Mouse (Mus musculus) limb, embryonic 15.5 days (tissue): ENCODE data around the gene Icam1. TPM values are rescaled to one million over a fixed set of nuclear protein-coding genes. Genes with fewer than 3 reads are reported as not detected.
A peak's percentile ranks its signal among the peaks of the same experiment; 100 is the strongest.

Experiments used
- ATAC-seq: fragments of 200-750 bp; cut with Nextera tagmentation; 2 replicates; pipeline ENCODE4 v1.8.0; 2017; ENCODE audit warnings: low read depth, moderate TSS enrichment; ENCODE audit not compliant: insufficient number of reproducible peaks, low FRiP score, low TSS enrichment
- H3K27ac ChIP-seq: fragments of 300-500 bp; sonication (generic); 2 replicates; pipeline ENCODE4 v1.5.1; 2015; ENCODE audit warnings: moderate library complexity, mild to moderate bottlenecking, inconsistent platforms
- H3K27me3 ChIP-seq: fragments of 300-500 bp; sonication (generic); 2 replicates; pipeline ENCODE4 v1.6.1; 2015; ENCODE audit warnings: inconsistent platforms
- H3K36me3 ChIP-seq: fragments of 300-500 bp; sonication (generic); 2 replicates; pipeline ENCODE4 v1.6.1; 2015; ENCODE audit warnings: inconsistent platforms
- H3K4me1 ChIP-seq: fragments of 300-500 bp; sonication (generic); 2 replicates; pipeline ENCODE4 v1.6.1; 2015; ENCODE audit warnings: inconsistent platforms
- H3K4me2 ChIP-seq: fragments of 300-500 bp; sonication (generic); 2 replicates; pipeline ENCODE4 v1.6.1; 2015; ENCODE audit warnings: mild to moderate bottlenecking, inconsistent platforms
- H3K4me3 ChIP-seq: fragments of 300-500 bp; sonication (generic); 2 replicates; pipeline ENCODE4 v1.5.1; 2015; ENCODE audit warnings: mild to moderate bottlenecking, inconsistent platforms
- H3K9ac ChIP-seq: fragments of 300-500 bp; sonication (generic); 2 replicates; pipeline ENCODE4 v1.6.1; 2015; ENCODE audit warnings: inconsistent platforms
- H3K9me3 ChIP-seq: fragments of 300-500 bp; sonication (generic); 2 replicates; pipeline ENCODE4 v1.6.1; 2016; ENCODE audit warnings: inconsistent platforms
- WGBS: fragments of 180-500 bp; shearing (Covaris S2); methylation state at CpG from one replicate; pipeline ENCODE4 v1.1.7; 2015; 5-methylcytosine and 5-hydroxymethylcytosine counted together
- polyA plus RNA-seq: library from polyadenylated mRNA; unstranded; fragments of >200 nt; fragmentation: Nextera tagmentation; extraction: Ambion mirVana; gene quantifications from 2 replicates; pipeline ENCODE4 v1.2.1, GENCODE M21; 2015

Icam1 gene
- 23.4 and 24.4 TPM in 2 replicates for polyA plus RNA-seq

GRCm38 (mm10) chr9:21015571-21016130 lies at the start of gene Icam1:
Gene Icam1, plus strand, starts transcription at chr9:21015985.
- peaks cover 27% of the 10 kb centered on the region for H3K4me1 ChIP-seq
- H3K9me3 ChIP-seq, result no peaks in the 10 kb centered on the region
- WGBS, result 2% methylated on average over 30 of the region's 30 CpGs
- peaks cover 42% of the 10 kb centered on the region for H3K27me3 ChIP-seq
- peak; percentile 33; the same call in 1 of the 2 replicates for ATAC-seq
- peak within 1 kb of the TSS; percentile 47; the same call in 1 of the 2 replicates for H3K27ac ChIP-seq
- H3K9ac ChIP-seq, result peak within 1 kb of the TSS; percentile 31
- H3K36me3 ChIP-seq, result 0 out of 2 replicates have a peak, but pooled peaks cover 3% of the 10 kb centered on the region
- H3K4me2 ChIP-seq, result peak within 1 kb of the TSS; percentile 73
- H3K4me3 ChIP-seq, result peak within 1 kb of the TSS; percentile 49

GRCm38 (mm10) chr9:20966008-20966407 lies 49.8 kb upstream of the Icam1 start:
- peaks cover 67% of the 10 kb centered on the region for H3K36me3 ChIP-seq
- H3K27me3 ChIP-seq, result no peaks in the 10 kb centered on the region
- H3K27ac ChIP-seq, result no peak overlapping the region
- no peaks in the 10 kb centered on the region for H3K9me3 ChIP-seq
- H3K4me2 ChIP-seq, result no peak overlapping the region
- no peak overlapping the region for H3K4me3 ChIP-seq
- 76% methylated on average over 3 of the region's 3 CpGs for WGBS
- peaks cover 8% of the 10 kb centered on the region for H3K4me1 ChIP-seq
- no peak overlapping the region for H3K9ac ChIP-seq
- ATAC-seq, result no peak

DNA sequence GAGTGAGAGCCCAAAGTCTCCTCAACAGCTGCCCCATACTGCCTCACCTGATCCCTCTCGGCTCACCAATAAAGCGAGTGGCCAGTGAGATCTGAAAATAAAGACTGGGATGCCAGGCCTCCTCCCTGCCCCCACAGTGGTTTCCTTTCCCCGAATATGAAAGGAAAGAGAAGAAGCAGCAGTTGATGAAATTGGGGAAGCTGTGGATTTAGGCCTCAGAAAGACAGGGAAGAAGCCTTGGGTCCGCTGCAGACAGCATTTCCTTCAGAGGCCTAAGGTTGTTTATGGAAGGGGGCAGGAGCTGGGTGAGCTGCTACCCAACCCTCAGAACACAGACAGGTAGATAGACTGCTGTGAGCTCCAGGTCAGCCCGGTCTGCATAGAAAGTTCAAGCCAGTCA lies 49.0 kb upstream of the Icam1 start:
- H3K27ac ChIP-seq, result 0 out of 2 replicates have a peak overlapping the region, but pooled peaks have one; percentile 17
- H3K9me3 ChIP-seq, result no peaks in the 10 kb centered on the region
- H3K9ac ChIP-seq, result no peak overlapping the region
- peaks cover 16% of the 10 kb centered on the region for H3K4me1 ChIP-seq
- peaks cover 67% of the 10 kb centered on the region for H3K36me3 ChIP-seq
- WGBS, result 74% methylated on average over 5 of the region's 5 CpGs
- ATAC-seq, result no peak
- no peaks in the 10 kb centered on the region for H3K27me3 ChIP-seq
- H3K4me2 ChIP-seq, result no peak overlapping the region
- H3K4me3 ChIP-seq, result no peak overlapping the region

DNA sequence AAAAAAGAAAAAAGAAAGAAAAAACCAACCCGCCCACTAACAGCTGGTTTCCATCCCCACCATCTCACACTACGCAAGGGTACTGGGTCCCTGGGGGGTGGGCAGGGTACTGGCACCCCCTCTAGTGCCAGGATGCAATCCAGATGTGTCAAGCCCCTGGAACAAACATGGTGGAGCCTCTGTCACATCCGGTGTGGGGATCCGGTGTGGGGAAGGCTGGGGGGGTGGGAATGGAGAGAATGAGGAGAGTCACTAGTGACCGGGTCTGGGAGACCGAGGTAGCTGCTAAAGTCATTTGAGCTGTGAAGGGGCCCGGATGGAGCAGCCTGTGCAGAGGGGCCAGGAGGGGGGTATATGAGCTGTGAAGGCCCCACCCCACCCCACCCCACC lies 44.0 kb upstream of the Icam1 start:
- H3K9me3 ChIP-seq, result no peaks in the 10 kb centered on the region
- H3K4me1 ChIP-seq, result peaks cover 52% of the 10 kb centered on the region
- 21% methylated on average over 7 of the region's 7 CpGs for WGBS
- ATAC-seq, result peak; percentile 75
- peak overlapping the region; percentile 92 for H3K4me3 ChIP-seq
- peak overlapping the region; percentile 83 for H3K4me2 ChIP-seq
- no peaks in the 10 kb centered on the region for H3K27me3 ChIP-seq
- no peak overlapping the region for H3K9ac ChIP-seq
- peaks cover 33% of the 10 kb centered on the region for H3K36me3 ChIP-seq
- H3K27ac ChIP-seq, result peak overlapping the region; percentile 95

DNA sequence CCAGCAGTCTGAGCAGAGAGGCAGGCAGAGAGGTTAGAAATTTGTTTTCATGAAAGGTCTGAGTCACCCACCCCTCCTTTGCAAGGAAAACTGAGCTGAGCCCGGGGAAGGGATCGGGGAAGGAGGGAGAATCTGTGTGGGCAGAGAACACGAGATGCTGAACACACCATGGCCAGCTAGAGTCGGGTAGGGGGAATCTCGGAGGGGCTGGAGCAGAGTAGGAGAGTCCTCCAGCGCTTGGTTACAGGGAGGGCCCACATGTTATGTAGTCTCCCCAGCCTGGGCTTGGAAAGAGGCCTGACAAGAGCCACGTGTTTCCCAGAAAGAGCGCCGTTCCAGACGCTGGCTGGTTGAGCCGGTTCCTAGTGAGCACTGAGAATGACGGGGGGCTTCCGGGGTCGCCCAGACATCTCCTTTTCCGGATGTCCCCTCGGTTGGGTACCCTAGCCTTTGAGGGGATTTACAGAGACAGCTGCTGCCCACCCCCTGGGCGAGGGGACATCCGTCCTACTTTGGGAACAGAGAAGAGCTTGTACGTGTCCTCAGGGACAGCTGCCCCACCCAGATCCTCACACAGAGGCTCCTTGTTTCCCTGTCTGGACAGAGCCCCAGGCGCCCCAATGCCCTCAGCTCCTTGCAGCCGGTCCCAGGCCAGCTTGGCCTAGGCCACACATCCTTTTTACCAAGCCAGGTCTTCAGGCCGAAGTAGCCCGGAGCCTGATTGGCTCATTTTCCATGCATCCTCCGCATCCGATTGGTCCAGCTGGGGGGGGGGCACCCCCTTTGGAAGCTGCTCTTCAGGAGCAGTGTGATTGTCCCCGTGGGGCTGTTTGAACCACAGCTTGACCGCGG lies 43.4 kb upstream of the Icam1 start:
- peak overlapping the region; percentile 95 for H3K27ac ChIP-seq
- peaks cover 57% of the 10 kb centered on the region for H3K4me1 ChIP-seq
- 15% methylated on average over 28 of the region's 28 CpGs for WGBS

GRCm38 (mm10) chr9:20973001-20973681 lies 42.6 kb upstream of the Icam1 start:
- peaks cover 59% of the 10 kb centered on the region for H3K4me1 ChIP-seq

More for the DNA sequence above, 43.4 kb upstream of the Icam1 start:
- ATAC-seq, result peak; percentile 77
- Histone ChIP-seq H3K9me3 (no peaks in the 10 kb centered on the region), H3K4me3 (peak overlapping the region; percentile 92), H3K4me2 (peak overlapping the region; percentile 83), H3K9ac (peak overlapping the region; percentile 15; the same call in 1 of the 2 replicates), H3K36me3 (peaks cover 27% of the 10 kb centered on the region), H3K27me3 (no peaks in the 10 kb centered on the region)

DNA sequence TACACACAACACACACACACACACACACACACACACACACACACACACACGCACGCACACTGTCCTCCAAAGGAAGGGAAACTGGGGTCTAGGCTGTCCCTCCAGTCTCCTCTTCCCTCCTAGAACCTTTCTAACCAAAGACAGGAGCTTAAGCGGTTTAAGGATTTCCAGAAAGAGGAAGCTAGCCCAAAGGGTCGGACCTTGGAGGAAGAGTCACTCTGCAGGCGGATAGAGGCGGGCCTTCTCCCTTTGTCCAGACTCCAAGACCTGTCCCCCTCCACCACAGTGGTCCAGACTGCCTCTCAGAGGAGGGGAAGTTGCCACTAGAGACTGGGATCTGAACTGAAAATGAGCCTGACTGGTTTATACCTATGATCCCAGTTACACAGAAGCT lies 42.1 kb upstream of the Icam1 start:
- no peak for ATAC-seq
- Histone ChIP-seq H3K27ac (peak overlapping the region; percentile 95), H3K4me3 (peak overlapping the region; percentile 92), H3K9ac (no peak overlapping the region), H3K36me3 (peaks cover 14% of the 10 kb centered on the region), H3K4me2 (peak overlapping the region; percentile 83), H3K27me3 (no peaks in the 10 kb centered on the region), H3K4me1 (peaks cover 63% of the 10 kb centered on the region), H3K9me3 (no peaks in the 10 kb centered on the region)
- 55% methylated on average over 6 of the region's 6 CpGs for WGBS

More at GRCm38 (mm10) chr9:20973001-20973681, 42.6 kb upstream of the Icam1 start:
- Histone ChIP-seq H3K9me3 (no peaks in the 10 kb centered on the region), H3K27ac (peak overlapping the region; percentile 95), H3K36me3 (peaks cover 19% of the 10 kb centered on the region), H3K9ac (peak overlapping the region; percentile 15; the same call in 1 of the 2 replicates), H3K27me3 (no peaks in the 10 kb centered on the region), H3K4me2 (peak overlapping the region; percentile 83), H3K4me3 (peak overlapping the region; percentile 92)
- 77% methylated on average over 4 of the region's 4 CpGs for WGBS
- ATAC-seq, result no peak

- Histone ChIP-seq H3K4me1 (peaks cover 65% of the 10 kb centered on the region), H3K4me3 (peak overlapping the region; percentile 92), H3K4me2 (peak overlapping the region; percentile 83), H3K9ac (peak overlapping the region; percentile 98), H3K27ac (peak overlapping the region; percentile 99), H3K9me3 (no peaks in the 10 kb centered on the region), H3K36me3 (no peaks in the 10 kb centered on the region), H3K27me3 (no peaks in the 10 kb centered on the region)
- no peak for ATAC-seq
- under 1% methylated on average over 45 of the region's 45 CpGs for WGBS
These were observed 40.2 kb upstream of the Icam1 start for GRCm38 (mm10) chr9:20975431-20976215.

DNA sequence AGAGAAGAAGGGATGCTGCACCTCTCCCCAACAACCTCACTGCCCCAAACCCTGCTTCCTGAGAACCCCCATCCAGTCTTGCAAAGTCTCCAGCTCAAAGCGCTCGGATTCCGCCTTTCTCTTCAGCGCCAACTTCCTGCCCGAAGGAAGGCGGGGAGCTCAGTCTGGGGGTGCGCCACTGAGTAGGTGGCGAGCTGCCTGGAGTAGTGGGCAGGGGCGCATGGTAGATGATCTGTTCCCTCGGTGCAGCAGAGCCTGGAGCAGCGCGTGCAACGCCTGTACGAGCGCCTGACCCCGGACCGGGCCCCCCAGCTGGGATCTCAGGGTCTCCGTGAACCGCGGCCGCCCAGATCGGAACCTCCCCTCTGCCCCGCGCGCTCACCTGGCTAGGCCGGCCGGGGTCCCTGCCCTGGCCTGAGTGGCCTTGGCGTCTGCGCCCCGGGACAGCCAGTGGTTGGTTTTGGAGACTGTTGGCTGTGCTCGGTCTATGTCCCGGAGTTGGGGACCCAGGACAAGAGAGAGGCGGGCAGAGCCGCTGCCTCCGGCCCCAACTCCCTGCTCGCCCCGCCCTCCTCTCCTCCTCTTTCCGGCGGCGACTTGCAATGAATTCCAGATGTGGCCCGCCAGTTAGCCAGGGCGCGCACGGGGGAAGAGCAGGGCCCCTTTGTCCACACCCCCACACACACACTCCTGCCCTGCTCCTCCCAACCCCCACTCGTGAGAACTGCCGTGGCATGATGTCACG lies 39.4 kb upstream of the Icam1 start, which contains the start of gene S1pr2:
Gene S1pr2, minus strand, starts transcription at position 566 of the 745 bp plus-strand sequence.
- under 1% methylated on average over 46 of the region's 47 CpGs for WGBS
- peaks cover 57% of the 10 kb centered on the region for H3K4me1 ChIP-seq
- peak within 1 kb of the TSS; percentile 83 for H3K4me2 ChIP-seq
- no peaks in the 10 kb centered on the region for H3K9me3 ChIP-seq
- ATAC-seq, result peak; percentile 71
- H3K27ac ChIP-seq, result peak within 1 kb of the TSS; percentile 99
- H3K36me3 ChIP-seq, result no peaks in the 10 kb centered on the region
- H3K9ac ChIP-seq, result peak within 1 kb of the TSS; percentile 98
- no peaks in the 10 kb centered on the region for H3K27me3 ChIP-seq
- peak within 1 kb of the TSS; percentile 92 for H3K4me3 ChIP-seq

GRCm38 (mm10) chr9:20976961-20977689 lies 38.7 kb upstream of the Icam1 start:
- Histone ChIP-seq H3K27ac (peak overlapping the region; percentile 99), H3K4me2 (peak overlapping the region; percentile 83), H3K36me3 (no peaks in the 10 kb centered on the region), H3K4me3 (peak overlapping the region; percentile 92), H3K9me3 (no peaks in the 10 kb centered on the region), H3K27me3 (no peaks in the 10 kb centered on the region), H3K4me1 (peaks cover 50% of the 10 kb centered on the region), H3K9ac (peak overlapping the region; percentile 98; the same call in 1 of the 2 replicates)
- WGBS, result 3% methylated on average over 4 of the region's 4 CpGs
- no peak for ATAC-seq
